Mouse (Mus musculus): Measurements from ENCODE around the gene Slc25a25.

Slc25a25 gene

DNA sequence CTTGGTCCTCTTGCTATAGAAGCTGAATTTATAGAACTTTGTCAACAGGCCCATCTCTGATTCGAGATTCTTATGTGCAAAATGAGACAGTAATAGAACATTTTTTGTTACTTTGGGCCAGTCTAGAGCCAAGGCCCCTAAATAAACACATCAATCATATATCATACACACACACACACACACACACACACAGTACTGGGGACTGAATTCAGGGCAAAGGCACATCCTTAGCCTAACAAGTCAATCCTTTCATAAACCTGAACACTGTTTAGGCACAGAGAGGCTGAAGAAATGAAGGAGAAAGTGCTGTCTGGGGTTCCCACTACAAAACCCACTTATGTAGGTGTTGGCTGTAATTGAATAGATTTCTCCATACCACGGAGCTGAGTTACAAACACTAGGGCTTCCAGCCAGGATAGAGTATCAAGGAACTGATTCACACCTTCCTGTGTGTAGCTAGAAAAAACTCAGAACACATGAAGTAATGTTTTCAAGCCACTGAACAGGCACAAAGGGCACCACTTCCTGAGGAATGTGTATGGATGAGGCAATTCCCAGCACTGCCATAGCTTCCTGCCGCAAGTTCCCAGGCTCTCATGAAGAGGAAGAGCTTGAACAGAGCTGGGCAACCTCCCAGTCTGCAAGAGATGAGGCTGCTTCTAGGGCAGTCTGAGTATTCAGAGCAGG, 14.4 kb downstream of the Slc25a25 start:
- in situ Hi-C loops (cut with MboI; ENCODE audit: unreplicated experiment in 2 of 2), result no loop called here

DNA sequence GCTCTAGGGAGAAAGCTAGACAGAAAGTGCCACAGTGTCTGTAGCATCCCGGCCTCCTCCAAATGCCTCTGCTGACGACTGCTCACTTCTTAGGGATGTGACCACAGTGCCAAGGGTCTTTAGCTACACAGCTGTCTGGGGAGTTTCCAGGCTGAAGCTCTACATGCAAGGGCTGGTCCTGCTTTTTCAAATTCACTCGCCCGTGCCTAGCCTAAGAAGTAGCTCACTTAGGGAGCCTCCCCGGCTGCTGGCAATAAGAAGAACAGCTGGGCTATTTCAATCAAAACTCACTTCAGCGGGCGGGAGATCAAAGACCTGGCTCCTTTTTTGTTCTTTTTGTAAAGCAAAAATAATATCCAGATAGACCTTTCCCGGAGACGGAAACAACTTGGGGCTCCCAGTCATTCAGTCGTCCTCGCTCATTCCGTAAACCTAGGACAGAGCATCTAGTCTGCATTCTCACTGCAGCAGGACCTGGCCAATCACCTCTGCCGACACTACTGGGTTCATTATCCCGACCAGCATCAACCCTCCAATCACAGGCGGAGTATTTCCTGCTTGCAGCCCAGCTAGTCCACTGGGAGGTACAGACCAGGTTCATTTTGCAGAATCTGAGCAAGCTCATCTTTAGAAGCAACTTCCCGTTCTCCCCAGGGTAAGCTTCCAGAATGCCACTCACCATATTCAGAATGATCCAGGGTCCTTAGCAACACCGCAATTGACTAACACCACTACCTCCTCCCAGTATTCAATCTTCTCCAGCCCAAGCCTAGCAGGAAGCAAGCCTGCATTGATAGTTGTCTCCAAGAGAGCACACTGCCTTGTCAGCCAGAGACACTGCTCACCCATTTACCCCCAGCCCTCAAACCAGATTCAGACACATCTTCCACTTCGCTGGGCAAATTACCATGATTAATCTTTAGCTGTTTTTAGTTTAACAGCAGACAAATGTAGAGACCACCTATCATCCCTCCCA, 20.3 kb downstream of the Slc25a25 start:
- in situ Hi-C loops (cut with MboI; ENCODE audit: unreplicated experiment in 2 of 2), result no loop called here

DNA sequence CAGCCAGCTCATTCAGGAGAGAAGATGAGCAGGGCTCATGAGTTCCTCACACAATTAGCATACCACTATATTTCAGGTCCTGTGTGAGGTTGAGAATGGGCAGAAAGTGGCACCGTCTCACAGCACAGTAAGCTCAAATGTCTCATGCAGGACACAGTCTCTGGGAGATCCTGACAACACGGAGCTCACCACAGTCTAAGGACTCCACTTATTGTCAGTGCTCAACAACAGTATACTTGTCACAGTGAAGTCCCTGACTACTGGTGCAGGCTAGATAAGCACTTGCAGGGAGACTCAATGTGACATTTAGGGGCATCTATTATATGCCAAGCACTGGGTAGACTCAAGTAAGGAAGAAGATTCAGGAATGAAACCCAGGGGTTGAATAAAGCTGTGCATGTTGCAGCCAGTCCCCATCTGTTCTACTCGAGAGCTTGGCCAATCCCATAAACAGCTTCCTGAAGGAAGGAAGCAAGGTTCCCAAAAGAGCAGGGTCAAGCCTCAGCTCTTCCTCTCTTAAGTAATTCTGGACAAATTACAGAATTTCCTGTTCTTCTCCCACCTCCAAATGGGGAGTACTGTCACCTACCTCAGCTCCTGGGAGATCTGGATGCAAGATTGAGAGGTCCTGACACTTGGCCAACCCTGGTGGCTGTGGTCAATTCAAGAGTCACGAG, 21.9 kb downstream of the Slc25a25 start:
- in situ Hi-C loops (cut with MboI; ENCODE audit: unreplicated experiment in 2 of 2), result no loop called here

DNA sequence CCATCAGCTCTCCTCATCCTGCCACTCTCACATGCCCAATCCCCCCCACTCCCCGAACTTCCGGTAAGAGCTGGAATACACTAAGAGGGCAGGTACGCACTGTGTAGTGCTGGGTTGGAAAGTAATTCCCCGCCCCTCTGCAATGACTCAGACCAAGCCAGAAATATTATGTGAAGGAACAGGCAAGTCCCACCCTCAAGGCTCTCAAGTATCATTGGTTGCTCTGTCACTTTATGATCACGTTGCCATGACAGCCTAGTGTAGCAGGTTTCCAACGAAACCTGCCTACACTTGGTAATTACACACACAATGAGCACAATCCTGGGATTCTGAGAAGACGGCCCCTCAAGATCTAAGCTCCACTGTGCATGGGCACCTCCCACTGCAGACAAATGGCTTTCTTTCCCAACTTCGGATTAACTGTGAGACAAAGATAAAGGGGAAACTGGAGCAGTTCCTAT, 23.0 kb downstream of the Slc25a25 start:
- in situ Hi-C loops (cut with MboI; ENCODE audit: unreplicated experiment in 2 of 2), result no loop called here

DNA sequence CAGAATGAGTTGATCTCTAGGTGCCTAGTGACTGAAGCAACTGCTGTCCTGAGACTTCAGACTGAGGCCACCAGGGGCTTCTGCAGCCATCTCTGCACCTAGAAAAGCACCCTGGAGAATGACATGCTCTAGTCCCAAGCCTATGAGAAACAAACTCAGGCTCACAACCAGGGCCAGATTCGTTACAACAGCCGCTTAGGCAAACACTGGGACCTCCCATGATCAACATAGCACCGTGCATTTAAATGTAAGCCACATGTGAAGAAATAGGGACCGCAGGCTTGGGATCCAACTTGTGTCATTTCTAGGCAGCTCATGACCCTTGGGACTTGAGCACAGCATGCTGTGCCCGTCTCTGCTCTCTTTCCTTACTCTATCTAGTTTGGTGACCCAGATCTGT, 23.5 kb downstream of the Slc25a25 start:
- in situ Hi-C loops (cut with MboI; ENCODE audit: unreplicated experiment in 2 of 2), result no loop called here

DNA sequence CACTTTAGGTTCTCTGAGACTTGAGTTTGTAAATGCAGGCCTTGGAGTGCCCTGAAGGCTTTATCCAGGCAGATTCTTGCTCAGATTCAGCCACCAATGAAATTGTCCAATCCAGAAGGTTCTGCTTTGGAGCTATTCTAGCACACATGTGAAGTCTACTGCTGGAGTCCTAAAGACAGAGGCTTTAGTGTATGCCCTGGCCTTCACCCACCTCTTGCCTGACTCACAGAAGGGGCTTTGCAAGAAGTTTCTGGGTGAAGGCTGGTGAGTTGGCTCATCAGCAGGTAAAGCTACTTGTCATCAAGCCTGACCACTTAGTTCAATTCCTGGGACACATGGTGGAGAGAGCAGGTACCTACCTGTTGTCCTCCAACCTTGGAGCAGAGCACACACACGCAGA, 25.1 kb downstream of the Slc25a25 start:
- in situ Hi-C loops (cut with MboI; ENCODE audit: unreplicated experiment in 2 of 2), result no loop called here

DNA sequence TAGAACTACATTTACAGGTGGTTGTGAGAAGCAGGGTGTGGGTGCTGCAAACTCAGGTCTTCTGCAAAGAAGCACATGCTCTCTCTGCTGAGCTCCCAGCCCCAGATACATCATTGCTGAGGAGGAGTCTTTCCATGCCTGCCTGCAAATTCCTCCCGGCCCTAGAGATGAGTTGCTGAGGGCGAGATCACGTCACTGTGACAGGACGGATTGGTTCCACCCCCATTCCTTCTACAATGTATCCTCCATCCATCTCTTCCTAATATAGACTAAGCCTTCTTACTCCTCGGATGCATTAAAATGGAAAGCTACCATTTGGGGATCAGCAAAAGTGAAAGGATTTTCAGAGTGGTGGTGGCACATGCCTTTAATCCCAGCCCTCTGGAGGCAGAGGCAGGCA, 25.7 kb downstream of the Slc25a25 start:
- in situ Hi-C loops (cut with MboI; ENCODE audit: unreplicated experiment in 2 of 2), result no loop called here

DNA sequence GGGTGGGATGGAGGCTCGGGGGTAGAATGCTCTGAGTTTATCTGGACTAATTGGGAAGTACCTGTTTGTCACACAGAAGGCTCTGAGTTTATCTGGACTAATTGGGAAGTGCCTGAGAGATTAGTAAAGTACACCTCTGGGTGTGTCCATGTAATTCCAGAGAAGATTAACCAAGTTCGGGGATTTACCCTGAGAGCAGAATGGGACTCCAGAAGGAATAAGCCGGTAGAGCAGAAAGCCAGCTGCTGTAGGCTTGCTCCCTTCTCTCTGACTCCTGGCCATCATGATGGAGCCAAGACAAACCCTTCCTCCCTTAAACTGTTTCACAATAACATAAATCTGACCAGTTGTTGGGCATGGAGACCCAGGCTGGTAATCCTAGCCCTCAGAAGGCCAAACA, 26.4 kb downstream of the Slc25a25 start:
- in situ Hi-C loops (cut with MboI; ENCODE audit: unreplicated experiment in 2 of 2), result no loop called here

DNA sequence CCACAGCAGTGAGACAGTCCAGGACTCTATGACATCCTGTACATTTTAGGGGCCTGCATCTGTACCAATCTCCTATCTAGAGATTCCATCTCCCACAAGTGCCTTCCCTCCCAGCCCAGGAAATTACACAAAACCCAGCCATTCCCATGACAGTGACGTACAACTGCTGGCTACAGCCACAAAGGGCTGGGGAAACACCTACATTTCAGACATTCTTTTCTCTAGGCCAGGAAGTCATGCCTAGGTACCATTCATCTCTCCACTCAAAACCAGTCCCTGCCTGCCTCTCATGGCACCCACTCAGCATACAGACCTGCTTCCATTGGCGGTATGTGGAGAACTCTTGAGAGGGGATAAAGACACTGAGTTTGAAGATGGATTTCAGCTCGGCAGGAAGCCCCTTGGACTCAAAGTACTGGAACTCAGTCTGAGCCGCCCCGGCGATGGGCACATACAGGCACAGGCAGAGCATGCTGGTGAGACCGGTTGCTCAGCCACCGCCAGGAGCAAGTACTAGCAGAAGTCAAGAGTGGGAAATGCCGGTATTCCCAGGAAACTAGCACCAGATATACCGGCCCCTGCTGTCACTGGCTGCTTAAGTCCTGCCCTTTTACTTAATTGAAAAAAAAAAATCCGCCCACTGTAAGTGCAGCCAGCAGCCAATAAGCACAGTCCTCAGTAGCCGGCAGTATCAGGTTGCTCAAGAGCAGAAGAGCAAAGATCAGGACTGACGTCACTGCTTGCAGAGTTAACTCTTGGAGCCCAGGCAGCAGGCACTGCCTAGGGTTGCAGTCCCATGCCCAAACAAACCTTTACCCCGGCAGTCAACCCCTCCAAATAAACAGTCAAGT, 27.5 kb downstream of the Slc25a25 start:
- in situ Hi-C loops (cut with MboI; ENCODE audit: unreplicated experiment in 2 of 2), result no loop called here

DNA sequence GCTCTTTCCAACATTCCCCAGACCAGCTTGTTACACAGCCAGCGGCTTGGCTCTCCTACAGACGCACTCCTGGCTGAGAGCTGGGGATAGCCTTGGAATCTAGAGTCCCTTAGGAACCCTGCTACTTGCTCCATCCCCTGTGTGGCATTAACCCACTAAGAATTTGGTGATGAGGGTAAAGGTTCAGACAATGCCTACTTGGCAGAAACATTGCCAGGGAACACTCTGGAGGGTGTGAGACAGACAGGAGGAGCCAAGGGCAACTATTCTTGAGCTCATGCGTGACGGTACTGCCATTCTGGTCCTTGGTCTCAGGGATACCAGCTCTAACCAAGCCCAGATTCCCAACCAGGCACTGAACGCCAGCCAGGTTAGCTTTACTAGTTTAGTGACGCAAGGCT, 29.4 kb downstream of the Slc25a25 start:
- in situ Hi-C loops (cut with MboI; ENCODE audit: unreplicated experiment in 2 of 2), result no loop called here

DNA sequence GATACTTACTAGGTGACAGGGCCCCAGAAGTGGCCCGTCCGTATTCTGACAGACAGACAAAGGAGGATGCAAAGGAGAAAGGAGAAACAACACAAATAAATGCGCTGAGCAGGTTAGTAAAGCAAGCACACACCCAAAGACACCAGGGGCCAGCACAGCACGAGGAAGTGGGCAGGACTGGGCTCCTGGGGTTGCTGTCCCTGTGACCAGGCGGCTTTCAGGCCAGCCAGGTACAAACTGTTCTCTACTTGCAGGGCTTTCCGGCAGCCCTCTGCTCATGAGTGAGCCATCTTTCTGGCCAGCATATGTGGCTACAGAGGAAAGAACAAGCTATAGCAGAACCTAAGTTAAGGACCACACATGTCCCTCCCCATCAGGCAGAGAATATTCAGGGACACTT, 30.6 kb downstream of the Slc25a25 start:
- in situ Hi-C loops (cut with MboI; ENCODE audit: unreplicated experiment in 2 of 2), result no loop called here

DNA sequence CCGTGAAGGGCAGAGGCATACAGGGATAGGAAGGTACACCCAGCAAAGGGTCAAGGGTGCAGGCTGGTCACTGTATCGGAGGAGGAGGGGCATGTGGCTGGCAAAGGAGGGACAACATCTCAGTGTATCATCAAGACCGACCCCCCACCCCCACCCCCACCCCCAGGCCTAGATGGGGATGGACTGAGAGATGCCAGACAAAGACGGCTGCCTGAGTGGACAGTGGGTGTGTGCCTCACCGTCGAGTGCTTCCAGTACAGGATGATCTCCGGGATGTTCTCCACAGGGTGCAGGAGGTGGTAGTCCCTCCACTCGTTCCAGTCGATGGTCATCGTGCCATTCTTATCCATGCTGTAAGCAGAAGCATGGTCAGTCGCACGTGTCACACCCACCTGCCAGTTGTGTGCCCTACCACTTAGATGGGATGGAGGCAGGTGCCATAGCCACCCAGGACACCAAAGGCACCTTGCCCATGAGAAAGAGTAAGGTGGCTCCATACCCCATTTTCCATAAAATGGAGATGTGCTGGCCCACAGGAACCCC, 31.1 kb downstream of the Slc25a25 start:
- in situ Hi-C loops (cut with MboI; ENCODE audit: unreplicated experiment in 2 of 2), result no loop called here

DNA sequence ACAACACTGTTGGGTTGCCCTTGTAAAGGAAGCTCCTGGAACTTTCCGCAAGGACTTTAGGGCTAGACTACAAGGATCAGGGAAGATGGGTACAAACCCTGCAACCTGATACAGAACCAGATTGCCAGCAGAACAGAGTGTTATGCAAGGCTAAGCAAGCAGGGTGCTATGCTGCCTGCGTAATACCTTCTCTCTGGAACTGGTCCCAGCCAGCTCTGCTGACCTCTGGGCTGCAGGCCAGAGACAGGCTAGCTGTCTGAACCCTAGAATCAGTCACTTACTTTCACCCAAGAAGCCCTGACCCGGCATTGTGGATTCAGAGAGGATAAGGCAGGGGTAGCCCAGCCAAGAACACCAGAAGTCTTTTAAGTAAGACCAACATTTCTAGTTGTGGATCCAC, 31.9 kb downstream of the Slc25a25 start:
- in situ Hi-C loops (cut with MboI; ENCODE audit: unreplicated experiment in 2 of 2), result no loop called here

DNA sequence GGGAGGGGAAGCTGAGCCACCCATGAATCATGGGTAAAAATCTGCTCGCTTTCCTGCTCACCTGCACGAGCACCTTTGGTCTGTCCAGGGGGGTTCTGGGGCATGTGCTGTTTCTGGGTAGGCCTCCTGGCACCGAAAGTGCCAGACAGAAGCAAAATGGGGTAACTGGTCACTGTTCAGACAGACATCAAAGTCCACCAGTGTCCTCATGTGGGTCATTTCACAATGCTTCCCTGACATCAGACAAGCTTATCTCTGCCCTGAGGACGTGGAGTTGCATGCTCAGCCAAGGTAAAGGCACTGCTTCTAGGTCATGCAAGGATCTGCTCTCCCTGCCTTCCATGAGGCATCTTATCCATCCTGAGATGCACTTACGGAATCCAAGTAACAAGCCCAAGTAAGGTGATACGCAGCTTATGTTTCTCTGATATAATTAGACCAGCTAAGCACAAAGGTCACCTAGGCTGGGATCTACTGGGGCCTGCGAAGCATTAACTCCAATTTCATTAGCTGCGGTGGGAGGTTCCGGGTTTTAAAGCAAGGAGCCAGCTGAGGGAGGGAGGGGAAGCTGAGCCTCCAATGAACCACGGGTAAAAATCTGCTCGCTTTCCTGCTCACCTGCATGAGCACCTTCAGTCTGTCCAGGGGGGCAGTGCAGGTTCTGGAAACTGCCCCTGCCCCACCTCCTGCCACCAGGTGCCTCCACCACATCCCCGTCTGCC, 32.7 kb downstream of the Slc25a25 start:
- in situ Hi-C loops (cut with MboI; ENCODE audit: unreplicated experiment in 2 of 2), result no loop called here

DNA sequence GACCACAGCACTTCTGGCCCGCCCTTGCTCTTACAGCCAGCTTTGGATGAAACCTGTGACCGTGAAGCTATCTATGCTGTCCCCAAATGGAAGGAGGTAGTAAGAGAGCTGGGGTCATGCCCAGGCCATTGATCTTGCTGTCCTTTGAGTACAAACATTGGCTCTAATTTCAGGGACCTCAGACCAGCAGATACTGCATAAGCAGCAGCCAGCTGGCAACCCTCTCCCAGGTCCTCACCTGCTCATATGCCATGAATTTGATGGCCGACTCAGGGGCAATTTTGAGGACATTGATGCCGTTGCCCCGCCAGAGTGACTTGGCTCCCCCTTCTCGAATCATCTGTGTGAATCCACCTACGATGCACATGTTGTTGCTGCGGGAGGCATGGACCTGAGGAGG, 33.8 kb downstream of the Slc25a25 start:
- in situ Hi-C loops (cut with MboI; ENCODE audit: unreplicated experiment in 2 of 2), result no loop called here

DNA sequence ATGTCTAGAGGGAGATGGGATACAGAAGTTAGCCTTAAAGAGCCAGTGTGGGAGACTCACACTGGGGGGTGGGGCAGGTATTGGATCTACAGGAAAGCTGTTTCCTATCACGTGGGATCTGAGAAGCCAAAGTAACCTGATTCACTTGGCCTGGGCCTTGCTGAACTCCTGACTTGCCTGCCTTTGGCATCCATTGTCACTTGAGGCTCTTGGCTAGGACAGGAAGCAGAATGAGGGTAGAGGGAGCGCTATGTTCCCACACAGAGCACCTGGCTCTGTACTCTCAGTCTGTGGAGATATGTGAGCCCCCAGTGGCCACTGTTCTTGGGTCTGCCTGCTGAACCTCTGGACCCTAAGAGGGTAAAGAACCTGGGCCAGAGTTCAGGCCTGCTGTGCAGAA, 34.7 kb downstream of the Slc25a25 start:
- in situ Hi-C loops (cut with MboI; ENCODE audit: unreplicated experiment in 2 of 2), result no loop called here

DNA sequence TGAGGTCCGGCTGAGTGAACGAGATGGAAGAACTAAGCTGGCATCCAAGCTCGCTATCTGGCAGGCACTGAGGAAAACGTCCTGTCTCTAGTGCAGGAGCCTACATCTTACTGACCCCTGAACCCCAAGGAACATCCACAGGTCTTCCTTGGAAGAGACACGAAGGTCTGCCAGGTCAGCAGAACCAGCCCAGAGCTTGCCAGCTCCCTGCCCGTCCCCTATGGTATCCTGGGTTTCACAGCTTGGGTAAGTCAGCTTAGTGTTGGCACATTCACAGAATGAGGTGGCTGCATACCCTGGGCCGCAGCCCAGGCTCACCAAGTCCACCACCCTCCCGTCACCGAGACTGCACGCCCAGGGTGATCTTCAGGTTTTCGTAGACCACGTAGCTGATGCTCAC, 35.4 kb downstream of the Slc25a25 start:
- in situ Hi-C loops (cut with MboI; ENCODE audit: unreplicated experiment in 2 of 2), result no loop called here

DNA sequence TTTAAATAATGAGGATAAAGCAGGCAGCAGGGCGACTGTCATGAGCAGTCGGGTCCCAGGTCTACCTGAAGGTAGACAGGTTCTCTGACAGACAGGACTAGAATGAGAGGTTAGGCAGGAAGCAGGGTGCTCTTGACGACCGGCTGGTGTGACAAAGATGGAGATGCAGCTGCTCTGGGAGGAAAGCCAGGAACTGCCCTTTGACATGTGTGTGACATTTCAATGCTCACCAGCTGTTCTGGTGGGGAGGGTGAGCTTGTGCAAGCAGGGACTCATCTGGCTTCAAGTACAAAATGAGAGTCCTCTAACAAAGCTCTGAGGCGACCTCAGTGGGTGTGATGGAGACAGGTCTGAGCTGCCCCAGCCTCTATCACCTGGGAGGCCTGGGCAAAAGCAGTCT, 37.3 kb downstream of the Slc25a25 start:
- in situ Hi-C loops (cut with MboI; ENCODE audit: unreplicated experiment in 2 of 2), result no loop called here

DNA sequence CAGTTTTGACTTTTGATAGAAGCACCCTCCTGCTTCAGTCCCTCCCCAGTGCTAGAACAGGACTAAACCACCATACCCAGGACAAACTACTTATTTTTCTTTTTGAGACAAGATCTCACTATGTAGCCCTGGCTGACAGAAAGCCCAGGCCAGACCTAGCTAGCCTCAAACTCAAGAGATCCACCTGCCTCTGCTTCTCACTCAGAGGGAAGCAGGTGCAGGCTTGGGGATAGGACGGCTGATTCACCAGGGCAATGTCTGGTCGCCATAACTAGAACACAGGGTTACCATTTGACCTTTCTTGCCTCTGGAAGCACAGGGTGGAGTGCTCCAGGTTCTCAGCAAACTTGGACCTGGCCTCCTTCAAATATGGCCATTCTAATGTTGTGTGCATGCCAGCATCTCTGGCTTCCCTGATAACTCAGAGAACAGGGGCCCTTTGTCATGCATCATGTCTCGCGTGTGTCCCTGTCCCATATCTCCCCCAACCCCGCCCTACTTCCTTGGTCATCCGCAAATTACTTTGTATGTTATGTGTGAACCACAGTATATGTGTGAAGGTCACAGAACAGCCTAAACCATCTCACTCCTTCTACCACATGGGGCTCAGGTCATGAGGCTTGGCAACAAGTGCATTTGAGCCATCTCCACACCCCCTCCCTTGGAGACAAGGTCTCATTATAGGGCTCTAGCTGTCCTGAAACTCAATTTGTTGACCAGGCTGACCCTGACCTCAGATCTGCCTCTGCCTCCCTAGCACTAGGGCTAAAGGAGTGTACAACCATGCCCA, 38.3 kb downstream of the Slc25a25 start:
- in situ Hi-C loops (cut with MboI; ENCODE audit: unreplicated experiment in 2 of 2), result no loop called here
